Mouse (Mus musculus): ENCODE measurements around the gene Vps29.

DNA sequence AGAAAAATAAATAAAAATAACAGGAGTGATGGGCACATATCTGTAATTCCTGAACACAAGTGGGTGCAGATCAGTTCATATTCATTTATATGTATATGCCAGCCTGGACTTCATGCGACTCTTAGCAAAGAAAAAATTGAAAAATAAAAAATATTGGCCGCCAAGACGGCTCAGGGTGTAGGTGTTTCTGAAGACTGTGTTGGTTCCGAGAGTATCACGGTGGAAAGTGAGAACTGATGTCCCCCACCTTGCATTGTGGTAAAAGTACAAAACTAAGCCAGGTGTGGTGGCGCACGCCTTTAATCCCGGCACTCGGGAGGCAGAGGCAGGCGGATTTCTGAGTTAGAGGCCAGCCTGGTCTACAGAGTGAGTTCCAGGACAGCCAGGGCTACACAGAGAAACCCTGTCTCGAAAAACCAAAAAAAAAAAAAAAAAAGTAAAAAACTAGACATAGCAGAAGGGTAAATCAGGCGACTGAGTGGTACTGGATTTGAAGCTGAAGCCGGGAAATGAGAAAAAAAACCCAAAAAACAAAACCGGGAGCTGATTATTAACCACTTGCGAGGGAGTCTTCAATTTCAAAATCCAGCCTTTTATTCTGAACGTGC, 37.1 kb downstream of the Vps29 start:
- TF ChIP-seq CTCF (IDR thresholded peaks at IDR 0.05; ENCODE audit: control insufficient read depth, insufficient read depth, insufficient read length) (no peak), MAX (IDR thresholded peaks at IDR 0.05) (no peak), USF1 (IDR thresholded peaks at IDR 0.05; ENCODE audit: low read depth) (no peak)
